Mouse (Mus musculus) natural killer cell, adult 2 months (primary cell): ENCODE measurements around the gene Gm10260.
A peak's percentile ranks its signal among the peaks of the same experiment; 100 is the strongest.

Source experiments
- DNase-seq, 2 experiments: peaks; one replicate each; pipeline ENCODE4 v3.0.0; 2022; ENCODE audit warnings: low spot score in 2 of 2

Gm10260 gene

DNA sequence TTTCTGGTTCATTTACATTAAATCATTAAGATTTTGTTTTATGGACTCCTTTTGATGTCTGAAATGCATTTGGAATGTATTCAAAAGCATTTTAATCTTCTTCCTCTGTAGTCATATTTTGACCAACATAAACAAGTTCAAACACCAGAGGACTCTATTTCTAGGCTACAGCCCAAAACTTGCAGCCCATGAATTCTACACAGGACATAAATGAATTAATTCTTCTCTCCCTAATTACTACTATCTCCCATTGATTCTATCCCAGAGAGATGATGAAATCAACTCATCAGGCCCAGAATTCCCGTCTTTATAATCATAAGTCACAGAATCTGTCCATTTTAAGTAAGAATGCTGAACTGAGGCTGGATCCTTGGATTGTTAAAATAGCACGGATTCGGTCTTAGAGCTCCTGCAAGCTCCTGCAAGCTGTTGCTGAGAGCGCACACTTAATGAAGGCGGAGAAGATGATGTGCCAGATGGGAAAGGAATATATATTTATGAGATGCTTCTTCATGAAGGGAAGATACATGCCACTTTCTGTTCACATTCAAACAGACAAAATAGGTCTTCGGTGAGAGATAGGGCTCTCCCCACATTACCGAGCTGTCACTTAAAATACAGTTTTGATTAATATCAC, 7.7 kb upstream of the Gm10260 start:
- no peak for DNase-seq

- no peak for DNase-seq
Observed at GRCm38 (mm10) chr13:97766600-97766999, 6.2 kb upstream of the Gm10260 start.

GRCm38 (mm10) chr13:97765913-97766312, 5.5 kb upstream of the Gm10260 start:
- DNase-seq = no peak

DNA sequence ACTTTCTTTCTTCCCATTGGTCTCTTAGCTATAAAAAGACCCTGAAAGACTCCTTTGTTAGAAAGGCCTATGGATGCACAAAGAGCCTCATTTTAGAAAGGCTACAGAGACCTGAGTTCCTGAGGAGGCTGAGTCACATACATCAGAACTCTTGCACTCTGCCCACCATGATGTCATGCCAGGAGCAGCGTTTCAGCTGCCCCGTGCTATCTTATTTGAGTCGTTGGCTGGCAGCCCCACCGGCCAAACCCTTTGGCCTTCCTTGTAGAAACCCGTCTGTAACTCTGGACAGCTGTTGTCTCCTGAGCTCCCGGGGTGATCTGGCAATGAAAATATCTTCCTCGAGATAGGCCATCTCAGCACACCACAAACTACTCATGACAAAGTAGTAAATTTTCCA, 3.6 kb upstream of the Gm10260 start:
- DNase-seq = no peak

DNA sequence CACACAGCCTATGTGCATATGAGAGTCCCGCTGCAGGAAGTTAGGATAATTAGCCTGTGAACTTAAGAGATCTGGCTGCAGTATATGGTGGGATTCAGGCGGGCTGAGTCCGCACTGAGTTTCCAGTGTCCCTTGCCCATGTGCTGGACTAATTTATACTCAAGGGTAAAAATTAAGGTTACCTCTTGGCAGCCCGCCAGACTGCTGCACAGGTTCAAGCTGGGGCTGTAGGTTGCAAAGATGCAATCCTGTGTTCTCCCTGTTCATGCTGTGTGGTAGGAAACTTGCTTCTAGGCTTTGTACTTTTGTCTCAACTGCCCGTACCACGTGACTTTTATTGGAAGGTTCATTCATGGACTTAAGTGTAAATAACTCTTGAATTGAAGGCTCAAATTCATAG, 3.0 kb upstream of the Gm10260 start:
- DNase-seq = no peak

GRCm38 (mm10) chr13:97762121-97762520, 1.7 kb upstream of the Gm10260 start:
- peak; percentile 2 for DNase-seq

- DNase-seq = no peak
Observed at GRCm38 (mm10) chr13:97757033-97757432, 3.4 kb downstream of the Gm10260 start.

DNA sequence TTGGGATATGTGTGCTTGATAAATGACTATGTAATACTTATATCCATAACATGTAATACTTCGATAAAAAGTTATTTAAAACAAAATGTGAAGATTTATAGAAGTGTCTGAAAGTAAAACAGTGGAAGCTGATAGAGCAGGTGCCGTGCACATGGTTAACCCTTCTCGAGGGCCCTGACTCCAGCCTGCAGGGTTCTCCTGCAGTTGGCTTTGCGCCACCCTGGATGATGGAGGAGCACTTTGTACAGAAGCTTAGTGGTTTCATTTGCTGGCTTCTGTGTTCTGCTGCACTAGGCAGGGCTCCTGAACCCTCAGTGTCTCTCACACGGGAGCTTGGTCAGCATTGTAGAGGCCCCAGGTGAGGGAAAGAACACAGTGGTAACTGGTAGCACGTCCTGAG, 4.3 kb downstream of the Gm10260 start:
- DNase-seq = no peak

DNA sequence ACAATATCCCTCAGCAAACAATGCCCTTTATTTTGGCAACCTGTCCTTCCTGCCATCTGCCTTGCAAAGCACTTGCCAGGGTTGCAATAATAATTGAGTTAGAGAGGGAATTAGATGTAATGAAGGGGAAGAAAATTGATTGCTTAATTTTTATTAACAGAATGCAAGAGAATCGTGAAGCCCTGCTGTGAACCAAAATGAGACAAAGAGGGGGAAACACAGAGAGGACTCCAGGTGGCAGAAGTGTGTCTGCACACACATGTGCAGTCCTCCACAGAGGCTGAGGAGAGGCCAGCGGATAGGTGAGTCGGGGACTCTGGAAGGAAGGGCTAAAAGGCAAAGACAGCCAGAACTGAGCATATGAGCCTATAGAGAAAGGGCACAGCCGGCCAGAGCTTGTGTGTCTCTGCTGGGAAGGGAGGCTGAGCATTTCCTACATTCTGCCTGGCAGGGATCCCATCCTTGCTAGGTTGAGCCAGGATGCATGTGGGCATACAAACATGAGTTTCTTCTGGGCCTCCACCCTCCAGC, 9.5 kb downstream of the Gm10260 start:
- DNase-seq = no peak

- no peak for DNase-seq
Observed at GRCm38 (mm10) chr13:97747037-97747860, 13.2 kb downstream of the Gm10260 start.

- DNase-seq = no peak
Observed at GRCm38 (mm10) chr13:97744669-97745068, 15.8 kb downstream of the Gm10260 start.

- no peak for DNase-seq
Observed at GRCm38 (mm10) chr13:97744036-97744435, 16.4 kb downstream of the Gm10260 start.

- no peak for DNase-seq
Observed at GRCm38 (mm10) chr13:97743229-97743988, 17.0 kb downstream of the Gm10260 start.

GRCm38 (mm10) chr13:97735931-97736330, 24.5 kb downstream of the Gm10260 start:
- DNase-seq = no peak

- no peak for DNase-seq
Observed at GRCm38 (mm10) chr13:97734760-97735159, 25.7 kb downstream of the Gm10260 start.

DNA sequence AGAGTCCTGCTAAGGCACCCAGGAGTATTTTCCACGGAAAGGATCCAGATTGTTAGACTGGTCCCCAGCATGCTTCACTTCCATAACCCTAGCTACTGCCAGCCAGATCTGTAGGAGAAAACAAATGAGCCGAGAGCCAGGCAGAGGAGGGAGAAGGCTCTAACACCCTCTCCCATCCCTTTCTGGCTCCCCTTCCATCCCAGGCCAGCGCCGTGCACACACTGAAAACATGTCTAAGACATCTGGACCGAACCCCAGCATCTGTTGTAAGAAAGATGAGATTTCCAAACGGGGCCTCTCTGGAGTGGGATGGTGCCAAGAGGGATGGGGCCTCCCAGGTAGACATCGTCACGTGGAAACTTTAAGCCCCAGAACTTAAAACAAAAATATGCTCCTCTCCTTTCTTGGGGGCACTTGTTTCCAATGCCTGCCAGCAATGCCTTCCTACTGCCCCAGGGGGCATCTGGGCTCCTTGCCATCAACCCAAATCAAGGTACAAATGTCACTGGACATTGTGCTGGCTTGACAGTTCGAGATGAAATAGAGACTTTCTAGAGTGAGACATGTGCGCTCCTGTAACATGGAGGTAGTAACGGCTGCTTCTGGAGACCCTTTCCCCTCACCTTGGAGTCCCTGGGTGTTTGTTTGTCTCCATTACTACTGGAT, 35.1 kb downstream of the Gm10260 start:
- no peak for DNase-seq

- DNase-seq = no peak
Observed at GRCm38 (mm10) chr13:97724551-97724950, 35.9 kb downstream of the Gm10260 start.

GRCm38 (mm10) chr13:97712506-97713275, 47.7 kb downstream of the Gm10260 start:
- DNase-seq = no peak

GRCm38 (mm10) chr13:97711510-97711909, 48.9 kb downstream of the Gm10260 start:
- no peak for DNase-seq
